Mouse (Mus musculus): ENCODE results near the gene Ifna1. TPM values are rescaled to one million over a fixed set of nuclear protein-coding genes. Genes with fewer than 3 reads are reported as not detected.

The Ifna1 gene
- polyA plus RNA-seq, 1 experiment: not detected

GRCm38 (mm10) chr4:88875435-88876095, 25.7 kb downstream of the Ifna1 start:
- no peak overlapping the region for H3K4me3 ChIP-seq (ENCODE audit: control insufficient read depth, low read depth, low read length)
- no peaks in the 10 kb centered on the region for H3K27me3 ChIP-seq (ENCODE audit: control insufficient read depth, insufficient read depth, low read length)
- TF ChIP-seq POLR2A (IDR thresholded peaks at IDR 0.05; ENCODE audit: control insufficient read depth, low read depth, low read length) (no peak), CTCF (IDR thresholded peaks at IDR 0.05; ENCODE audit: control insufficient read depth, insufficient read depth, insufficient replicate concordance, low read depth, low read length) (no peak)
- peaks cover 6% of the 10 kb centered on the region for H3K4me1 ChIP-seq (ENCODE audit: control insufficient read depth, insufficient read depth, low read length)
- no peak overlapping the region for H3K27ac ChIP-seq (ENCODE audit: control insufficient read depth, insufficient read depth, low read depth, low read length)
- no peaks in the 10 kb centered on the region for H3K36me3 ChIP-seq (ENCODE audit: control insufficient read depth, insufficient read depth, low read length)

DNA sequence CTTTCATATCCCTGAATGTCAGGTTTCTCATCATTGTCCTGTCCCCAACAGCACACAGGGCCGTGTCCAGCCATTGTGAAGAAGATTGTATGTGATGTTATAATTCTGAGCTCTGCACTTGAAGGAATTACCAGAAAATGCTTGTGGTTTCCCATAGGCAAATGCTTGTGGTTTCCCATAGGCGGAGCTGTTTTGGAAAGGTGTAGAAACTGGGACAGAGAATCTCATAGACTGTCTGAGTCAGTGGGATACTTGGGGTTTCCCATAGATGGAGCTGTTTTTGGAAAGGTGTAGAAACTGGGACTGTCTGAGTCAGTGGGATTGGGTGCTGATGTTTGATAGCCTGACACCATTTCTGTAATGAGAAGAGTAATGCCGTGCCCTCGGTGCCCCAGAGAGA, 26.6 kb downstream of the Ifna1 start:
- TF ChIP-seq POLR2A (IDR thresholded peaks at IDR 0.05; ENCODE audit: control insufficient read depth, low read depth, low read length) (no peak), CTCF (IDR thresholded peaks at IDR 0.05; ENCODE audit: control insufficient read depth, insufficient read depth, insufficient replicate concordance, low read depth, low read length) (no peak)
- H3K36me3 ChIP-seq (ENCODE audit: control insufficient read depth, insufficient read depth, low read length): no peaks in the 10 kb centered on the region

DNA sequence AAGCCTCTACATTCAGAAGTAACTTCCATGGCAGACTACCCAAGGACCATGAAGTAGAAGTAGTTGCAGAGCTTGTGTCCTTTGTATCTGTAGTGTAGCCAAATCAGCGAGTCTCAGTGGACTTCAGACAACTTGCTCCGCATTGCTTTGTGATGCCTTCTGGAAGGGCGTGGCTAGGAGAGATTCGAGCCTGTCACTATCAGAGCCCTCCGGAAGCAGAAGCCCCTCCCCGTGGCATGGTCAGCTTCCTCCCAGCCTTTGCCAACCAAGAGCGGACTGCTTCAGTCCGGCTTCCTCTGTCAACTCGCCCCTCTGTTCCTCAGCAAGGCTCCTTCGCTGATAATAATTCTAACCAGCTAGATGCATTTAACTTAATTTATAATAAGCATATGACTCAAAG, 28.4 kb downstream of the Ifna1 start:
- Histone ChIP-seq H3K4me1 (ENCODE audit: control insufficient read depth, insufficient read depth, low read length) (peaks cover 6% of the 10 kb centered on the region), H3K27ac (ENCODE audit: control insufficient read depth, insufficient read depth, low read depth, low read length) (no peak overlapping the region), H3K4me3 (ENCODE audit: control insufficient read depth, low read depth, low read length) (no peak overlapping the region), H3K27me3 (ENCODE audit: control insufficient read depth, insufficient read depth, low read length) (no peaks in the 10 kb centered on the region), H3K36me3 (ENCODE audit: control insufficient read depth, insufficient read depth, low read length) (no peaks in the 10 kb centered on the region)
- TF ChIP-seq POLR2A (IDR thresholded peaks at IDR 0.05; ENCODE audit: control insufficient read depth, low read depth, low read length) (no peak), CTCF (IDR thresholded peaks at IDR 0.05; ENCODE audit: control insufficient read depth, insufficient read depth, insufficient replicate concordance, low read depth, low read length) (no peak)

More for the DNA sequence above, 26.6 kb downstream of the Ifna1 start:
- Histone ChIP-seq H3K4me1 (ENCODE audit: control insufficient read depth, insufficient read depth, low read length) (peaks cover 6% of the 10 kb centered on the region), H3K27me3 (ENCODE audit: control insufficient read depth, insufficient read depth, low read length) (no peaks in the 10 kb centered on the region), H3K4me3 (ENCODE audit: control insufficient read depth, low read depth, low read length) (no peak overlapping the region), H3K27ac (ENCODE audit: control insufficient read depth, insufficient read depth, low read depth, low read length) (no peak overlapping the region)

- no peaks in the 10 kb centered on the region for H3K36me3 ChIP-seq (ENCODE audit: control insufficient read depth, insufficient read depth, low read length)
- H3K4me1 ChIP-seq (ENCODE audit: control insufficient read depth, insufficient read depth, low read length): peaks cover 6% of the 10 kb centered on the region
- H3K27ac ChIP-seq (ENCODE audit: control insufficient read depth, insufficient read depth, low read depth, low read length): no peak overlapping the region
- H3K4me3 ChIP-seq (ENCODE audit: control insufficient read depth, low read depth, low read length): no peak overlapping the region
- TF ChIP-seq POLR2A (IDR thresholded peaks at IDR 0.05; ENCODE audit: control insufficient read depth, low read depth, low read length) (no peak), CTCF (IDR thresholded peaks at IDR 0.05; ENCODE audit: control insufficient read depth, insufficient read depth, insufficient replicate concordance, low read depth, low read length) (no peak)
- H3K27me3 ChIP-seq (ENCODE audit: control insufficient read depth, insufficient read depth, low read length): no peaks in the 10 kb centered on the region
Measured at GRCm38 (mm10) chr4:88878772-88879171, 28.9 kb downstream of the Ifna1 start.

GRCm38 (mm10) chr4:88880101-88880500, 30.2 kb downstream of the Ifna1 start, which contains the start of gene Ifne:
Gene Ifne, minus strand, starts transcription at chr4:88880201.
- H3K27me3 ChIP-seq (ENCODE audit: control insufficient read depth, insufficient read depth, low read length): no peaks in the 10 kb centered on the region

GRCm38 (mm10) chr4:88888236-88888635, 38.3 kb downstream of the Ifna1 start:
- H3K27ac ChIP-seq (ENCODE audit: control insufficient read depth, insufficient read depth, low read depth, low read length): no peak overlapping the region
- no peaks in the 10 kb centered on the region for H3K36me3 ChIP-seq (ENCODE audit: control insufficient read depth, insufficient read depth, low read length)
- no peaks in the 10 kb centered on the region for H3K27me3 ChIP-seq (ENCODE audit: control insufficient read depth, insufficient read depth, low read length)
- no peak for TF ChIP-seq CTCF (IDR thresholded peaks at IDR 0.05; ENCODE audit: control insufficient read depth, insufficient read depth, insufficient replicate concordance, low read depth, low read length)
- TF ChIP-seq POLR2A (IDR thresholded peaks at IDR 0.05; ENCODE audit: control insufficient read depth, low read depth, low read length): no peak
- no peak overlapping the region for H3K4me3 ChIP-seq (ENCODE audit: control insufficient read depth, low read depth, low read length)
- H3K4me1 ChIP-seq (ENCODE audit: control insufficient read depth, insufficient read depth, low read length): no peaks in the 10 kb centered on the region

More at GRCm38 (mm10) chr4:88880101-88880500, 30.2 kb downstream of the Ifna1 start, which contains the start of gene Ifne:
- TF ChIP-seq CTCF (IDR thresholded peaks at IDR 0.05; ENCODE audit: control insufficient read depth, insufficient read depth, insufficient replicate concordance, low read depth, low read length) (no peak), POLR2A (IDR thresholded peaks at IDR 0.05; ENCODE audit: control insufficient read depth, low read depth, low read length) (no peak)
- H3K27ac ChIP-seq (ENCODE audit: control insufficient read depth, insufficient read depth, low read depth, low read length): no peak within 1 kb of the TSS
- no peaks in the 10 kb centered on the region for H3K36me3 ChIP-seq (ENCODE audit: control insufficient read depth, insufficient read depth, low read length)
- no peak within 1 kb of the TSS for H3K4me3 ChIP-seq (ENCODE audit: control insufficient read depth, low read depth, low read length)
- H3K4me1 ChIP-seq (ENCODE audit: control insufficient read depth, insufficient read depth, low read length): peaks cover 6% of the 10 kb centered on the region

DNA sequence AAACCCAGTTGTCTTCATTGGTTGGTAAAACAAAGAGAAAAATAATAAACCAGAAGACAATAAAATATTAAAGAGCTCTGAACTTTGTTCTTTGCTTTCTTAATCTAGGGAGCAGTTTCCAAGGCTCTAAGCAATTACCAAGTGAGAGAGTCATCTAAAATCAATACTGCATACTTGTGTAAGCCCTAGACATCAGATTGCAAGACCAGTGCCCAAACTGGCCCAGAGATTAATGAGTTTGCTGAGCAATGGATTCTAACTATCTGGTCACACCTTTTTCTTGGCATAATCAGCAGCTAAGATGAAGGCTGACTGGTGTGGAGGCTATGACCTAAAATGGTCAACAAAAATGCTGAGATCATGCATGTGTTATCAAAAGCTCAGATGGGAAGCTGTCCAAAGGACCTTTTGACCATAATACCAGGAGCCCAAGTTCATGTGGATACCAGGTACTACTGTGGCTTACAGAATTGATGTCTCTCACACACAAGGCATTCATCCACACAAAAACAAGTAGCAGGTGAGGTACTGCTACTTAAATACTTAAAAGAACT, 43.4 kb downstream of the Ifna1 start:
- no peak overlapping the region for H3K27ac ChIP-seq (ENCODE audit: control insufficient read depth, insufficient read depth, low read depth, low read length)
- H3K4me3 ChIP-seq (ENCODE audit: control insufficient read depth, low read depth, low read length): no peak overlapping the region
- no peaks in the 10 kb centered on the region for H3K36me3 ChIP-seq (ENCODE audit: control insufficient read depth, insufficient read depth, low read length)
- H3K27me3 ChIP-seq (ENCODE audit: control insufficient read depth, insufficient read depth, low read length): no peaks in the 10 kb centered on the region
- no peaks in the 10 kb centered on the region for H3K4me1 ChIP-seq (ENCODE audit: control insufficient read depth, insufficient read depth, low read length)
- no peak for TF ChIP-seq POLR2A (IDR thresholded peaks at IDR 0.05; ENCODE audit: control insufficient read depth, low read depth, low read length)
- TF ChIP-seq CTCF (IDR thresholded peaks at IDR 0.05; ENCODE audit: control insufficient read depth, insufficient read depth, insufficient replicate concordance, low read depth, low read length): no peak

Other genes with a start within 250 kb of the Ifna1 start
- gene Ifna12, start 246.7 kb upstream of the Ifna1 start, polyA plus RNA-seq (2012; rRNA removed): not detected in 2 replicates
- not detected in 2 replicates for gene C87499, start 215.7 kb upstream of the Ifna1 start, polyA plus RNA-seq (2012; rRNA removed)
- not detected in 2 replicates for gene Ifna13, start 205.6 kb upstream of the Ifna1 start, polyA plus RNA-seq (2012; rRNA removed)
- not detected in 2 replicates for gene Ifna16, start 173.2 kb upstream of the Ifna1 start, polyA plus RNA-seq (2012; rRNA removed)
- not detected in 2 replicates for gene Ifna2, start 166.2 kb upstream of the Ifna1 start, polyA plus RNA-seq (2012; rRNA removed)
- 0.38 and 0.62 TPM in 2 replicates for gene Ifnab, start 158.7 kb upstream of the Ifna1 start, polyA plus RNA-seq (2012; rRNA removed)
- 1.1 and 1.7 TPM in 2 replicates for gene Gm26566, start 128.3 kb upstream of the Ifna1 start, polyA plus RNA-seq (2012; rRNA removed)
- 5.4 TPM in 2 replicates for gene Klhl9, start 127.6 kb upstream of the Ifna1 start, polyA plus RNA-seq (2012; rRNA removed)
- not detected in 2 replicates for gene Gm13271, start 95.2 kb upstream of the Ifna1 start, polyA plus RNA-seq (2012; rRNA removed)
- not detected in 2 replicates for gene Gm13283, start 90.0 kb upstream of the Ifna1 start, polyA plus RNA-seq (2012; rRNA removed)
- gene Gm13290, start 76.3 kb upstream of the Ifna1 start, polyA plus RNA-seq (2012; rRNA removed): not detected in 2 replicates
- gene Gm13289, start 73.2 kb upstream of the Ifna1 start, polyA plus RNA-seq (2012; rRNA removed): not detected in 2 replicates
- gene Gm13272, start 70.2 kb upstream of the Ifna1 start, polyA plus RNA-seq (2012; rRNA removed): not detected in 2 replicates
- not detected in 2 replicates for gene Ifnz, start 68.0 kb upstream of the Ifna1 start, polyA plus RNA-seq (2012; rRNA removed)
- not detected in 2 replicates for gene Gm13276, start 64.4 kb upstream of the Ifna1 start, polyA plus RNA-seq (2012; rRNA removed)
- not detected in 2 replicates for gene Gm13277, start 61.5 kb upstream of the Ifna1 start, polyA plus RNA-seq (2012; rRNA removed)
- gene Gm13278, start 58.5 kb upstream of the Ifna1 start, polyA plus RNA-seq (2012; rRNA removed): not detected in 2 replicates
- gene Gm13275, start 55.6 kb upstream of the Ifna1 start, polyA plus RNA-seq (2012; rRNA removed): not detected in 2 replicates
- not detected in 2 replicates for gene Gm13279, start 52.7 kb upstream of the Ifna1 start, polyA plus RNA-seq (2012; rRNA removed)
- not detected in 2 replicates for gene Gm13285, start 50.4 kb upstream of the Ifna1 start, polyA plus RNA-seq (2012; rRNA removed)
- gene Gm13287, start 46.8 kb upstream of the Ifna1 start, polyA plus RNA-seq (2012; rRNA removed): not detected in 2 replicates
- gene Gm13288, start 44.6 kb upstream of the Ifna1 start, polyA plus RNA-seq (2012; rRNA removed): not detected in 2 replicates
- not detected in 2 replicates for gene Ifna7, start 33.9 kb upstream of the Ifna1 start, polyA plus RNA-seq (2012; rRNA removed)
- not detected in 2 replicates for gene Ifna11, start 30.1 kb upstream of the Ifna1 start, polyA plus RNA-seq (2012; rRNA removed)
- gene Ifna6, start 22.7 kb upstream of the Ifna1 start, polyA plus RNA-seq (2012; rRNA removed): not detected in 2 replicates
- gene Ifna5, start 14.6 kb upstream of the Ifna1 start, polyA plus RNA-seq (2012; rRNA removed): not detected in 2 replicates
- not detected in 2 replicates for gene Ifna4, start 8.2 kb upstream of the Ifna1 start, polyA plus RNA-seq (2012; rRNA removed)
- gene Ifne, start 30.1 kb downstream of the Ifna1 start, polyA plus RNA-seq (2012; rRNA removed): not detected in 2 replicates

All from testis, adult 2 months (tissue).